Mouse (Mus musculus): ENCODE results near the gene Fxyd1. TPM values are rescaled to one million over a fixed set of nuclear protein-coding genes. Genes with fewer than 3 reads are reported as not detected.

Gene Fxyd1
- polyA plus RNA-seq, 1 experiment: 330 TPM

DNA sequence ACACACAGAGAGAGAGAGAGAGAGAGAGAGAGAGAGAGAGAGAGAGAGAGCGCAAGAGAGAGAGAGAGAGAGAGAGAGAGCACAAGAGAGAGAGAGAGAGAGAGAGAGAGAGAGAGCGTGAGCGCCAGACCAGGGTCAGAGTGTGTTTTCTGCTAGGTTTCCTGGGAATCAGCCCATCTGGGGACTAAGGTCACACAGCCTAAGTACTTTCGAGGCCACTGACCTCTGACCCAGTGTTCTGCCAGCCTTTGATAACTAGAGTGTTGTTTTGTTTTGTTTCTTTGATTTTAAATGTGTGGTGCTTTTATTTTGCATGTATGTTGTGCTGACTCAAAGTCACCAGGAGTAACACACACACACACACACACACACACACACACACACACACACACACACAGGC lies 1.1 kb downstream of the Fxyd1 start:
- TF ChIP-seq POLR2A (IDR thresholded peaks at IDR 0.05; ENCODE audit: borderline replicate concordance, extremely low read depth, low read depth, low read length) (no peak), CTCF (IDR thresholded peaks at IDR 0.05; ENCODE audit: insufficient read depth, low read length) (no peak)
- WGBS: 56% methylated on average over 3 of the region's 4 CpGs
- no peak for DNase-seq
- H3K4me3 ChIP-seq (replicated peaks; ENCODE audit: extremely low read depth, low read depth, low read length): no peak overlapping the region
- peaks cover 3% of the 10 kb centered on the region for H3K4me1 ChIP-seq (ENCODE audit: control insufficient read depth, insufficient read depth, low read length)

DNA sequence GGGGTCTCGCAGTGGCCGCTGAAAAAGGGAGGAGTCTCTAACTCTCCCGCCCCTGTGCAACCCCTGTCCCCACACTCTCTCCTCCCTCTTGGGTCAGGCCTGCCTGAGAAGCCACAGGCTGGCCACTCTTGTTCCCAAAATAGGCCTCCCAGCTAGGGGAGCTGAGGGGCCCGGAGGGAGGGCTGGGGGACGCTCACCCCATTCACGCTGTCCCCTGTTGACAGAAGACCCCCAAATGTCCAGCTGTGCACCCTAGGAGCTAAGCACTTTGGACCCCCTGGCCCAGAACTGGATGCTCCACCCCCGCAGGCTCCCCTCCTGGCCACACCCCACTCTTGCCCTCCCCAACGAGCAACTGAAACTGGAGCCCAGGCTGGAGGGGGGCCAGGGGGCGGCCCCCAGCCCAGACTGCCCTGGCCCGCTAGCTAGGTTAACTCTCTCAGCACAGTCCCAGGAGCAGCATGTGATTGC lies 1.6 kb downstream of the Fxyd1 start:
- WGBS: 28% methylated on average over 10 of the region's 10 CpGs
- H3K4me3 ChIP-seq (replicated peaks; ENCODE audit: extremely low read depth, low read depth, low read length): peak overlapping the region; percentile 60
- peak; percentile 61; the same call in 1 of the 2 replicates for TF ChIP-seq POLR2A (IDR thresholded peaks at IDR 0.05; ENCODE audit: borderline replicate concordance, extremely low read depth, low read depth, low read length)
- no peak for TF ChIP-seq CTCF (IDR thresholded peaks at IDR 0.05; ENCODE audit: insufficient read depth, low read length)
- DNase-seq: peak; percentile 35
- peaks cover 3% of the 10 kb centered on the region for H3K4me1 ChIP-seq (ENCODE audit: control insufficient read depth, insufficient read depth, low read length)

DNA sequence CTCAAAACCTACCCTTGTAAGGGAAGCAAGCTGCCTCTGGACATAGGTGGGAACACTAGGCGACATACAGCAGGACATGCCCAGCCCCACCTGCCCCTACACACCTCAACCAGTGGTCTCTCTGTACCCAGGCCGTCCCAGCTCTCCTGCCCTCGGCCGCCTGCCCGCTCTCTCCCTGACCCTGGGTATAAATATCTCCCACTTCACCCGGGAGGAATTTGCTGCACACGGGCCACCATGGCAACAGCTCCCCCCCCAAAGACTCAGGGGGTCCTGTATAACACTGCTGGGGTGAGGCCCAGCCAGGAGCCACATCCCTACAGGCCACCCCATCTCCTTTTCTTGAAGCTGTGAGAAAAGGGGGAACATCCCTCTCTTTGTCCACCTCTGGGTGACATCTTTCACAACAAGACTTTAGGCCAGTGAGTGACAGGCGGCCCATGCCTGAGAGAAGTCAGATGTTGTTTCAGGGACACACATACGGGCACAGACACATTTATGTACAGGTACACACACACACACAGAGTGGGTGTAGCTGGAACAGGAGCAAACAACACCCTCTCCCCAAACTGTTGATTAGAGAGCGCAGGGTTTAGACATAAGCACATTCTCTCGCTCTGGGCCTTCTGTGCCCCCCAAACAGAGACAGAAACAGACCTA lies 2.2 kb downstream of the Fxyd1 start:
- TF ChIP-seq CTCF (IDR thresholded peaks at IDR 0.05; ENCODE audit: insufficient read depth, low read length) (no peak), POLR2A (IDR thresholded peaks at IDR 0.05; ENCODE audit: borderline replicate concordance, extremely low read depth, low read depth, low read length) (peak; percentile 28; the same call in 1 of the 2 replicates)
- DNase-seq: no peak
- H3K4me3 ChIP-seq (replicated peaks; ENCODE audit: extremely low read depth, low read depth, low read length): peak overlapping the region; percentile 60
- peaks cover 3% of the 10 kb centered on the region for H3K4me1 ChIP-seq (ENCODE audit: control insufficient read depth, insufficient read depth, low read length)
- WGBS: 49% methylated on average over 11 of the region's 11 CpGs

DNA sequence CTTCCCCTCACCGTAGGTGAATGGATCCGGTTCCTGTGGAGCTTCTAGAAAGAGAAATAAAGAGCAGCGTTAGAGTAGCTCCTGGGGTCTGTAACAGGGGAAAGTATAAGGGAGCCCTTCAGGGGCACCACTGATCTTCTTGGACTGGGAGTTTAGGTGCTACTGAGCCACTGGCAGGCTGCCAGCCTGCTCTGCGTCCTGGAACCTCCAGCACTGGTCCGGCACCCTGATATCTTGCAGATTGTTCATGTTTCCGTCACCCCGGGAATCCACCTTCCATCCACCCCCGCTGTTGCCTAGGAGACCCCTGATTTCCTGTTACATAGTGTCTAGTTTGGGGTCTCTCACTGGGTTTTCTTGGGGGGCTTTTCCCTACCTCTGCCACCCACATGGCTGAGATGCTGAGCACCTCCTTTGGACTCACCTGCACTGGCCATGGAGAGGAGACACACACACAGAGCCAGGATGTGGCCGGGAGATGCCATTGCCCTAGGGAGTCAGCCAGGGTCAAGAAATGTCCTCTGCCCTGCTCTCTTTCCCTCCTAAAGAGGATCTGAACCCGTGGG lies 3.0 kb downstream of the Fxyd1 start:
- WGBS: 31% methylated on average over 10 of the region's 10 CpGs

DNA sequence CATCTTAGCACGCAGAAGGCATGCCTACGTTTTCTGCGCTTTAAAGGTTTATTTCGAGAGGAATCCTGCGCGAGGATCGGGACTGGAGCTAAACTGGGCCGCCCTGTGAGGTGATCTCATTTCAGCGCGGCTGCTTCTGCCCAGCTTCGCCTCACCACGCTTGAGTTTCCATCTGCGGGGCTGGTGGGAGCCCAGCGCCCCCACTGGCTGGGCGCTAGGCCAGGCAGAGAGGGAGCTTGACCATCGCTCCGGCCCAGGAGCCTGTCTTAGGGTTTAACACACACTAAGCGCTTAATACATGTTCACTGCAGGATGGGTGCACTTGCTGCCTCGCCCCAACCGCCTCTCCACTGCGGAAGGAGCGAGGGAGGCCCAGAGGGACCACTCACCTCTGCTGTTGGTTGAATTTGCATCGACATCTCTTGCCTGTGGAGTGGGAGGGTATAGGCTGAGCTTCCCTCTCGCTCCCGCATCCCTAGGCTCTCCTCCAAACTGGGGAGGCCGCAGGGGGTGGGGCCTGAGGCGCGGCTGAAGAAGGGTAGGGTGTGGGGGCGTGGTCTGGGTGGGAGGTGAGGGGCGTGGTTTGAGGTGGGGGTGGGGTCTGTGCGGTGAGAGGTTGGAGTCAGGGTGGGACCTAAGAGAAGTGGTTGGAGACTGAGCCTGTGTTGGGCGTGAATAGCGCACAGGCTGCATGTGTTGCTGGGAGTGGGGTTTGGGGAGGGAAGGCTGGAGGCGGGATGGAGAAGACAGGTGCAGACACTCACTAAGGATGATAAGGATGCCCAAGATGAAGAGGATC lies 4.2 kb downstream of the Fxyd1 start:
- Histone ChIP-seq H3K4me3 (replicated peaks; ENCODE audit: extremely low read depth, low read depth, low read length) (no peak overlapping the region), H3K4me1 (ENCODE audit: control insufficient read depth, insufficient read depth, low read length) (peaks cover 3% of the 10 kb centered on the region)
- no peak for TF ChIP-seq CTCF (IDR thresholded peaks at IDR 0.05; ENCODE audit: insufficient read depth, low read length)
- TF ChIP-seq POLR2A (IDR thresholded peaks at IDR 0.05; ENCODE audit: borderline replicate concordance, extremely low read depth, low read depth, low read length): 0 out of 2 replicates have a peak, but pooled peaks have one; percentile 11
- DNase-seq: no peak
- WGBS: 19% methylated on average over 34 of the region's 34 CpGs

More for the DNA sequence above, 3.0 kb downstream of the Fxyd1 start:
- H3K4me3 ChIP-seq (replicated peaks; ENCODE audit: extremely low read depth, low read depth, low read length): peak overlapping the region; percentile 60
- no peak for DNase-seq
- peaks cover 3% of the 10 kb centered on the region for H3K4me1 ChIP-seq (ENCODE audit: control insufficient read depth, insufficient read depth, low read length)
- TF ChIP-seq CTCF (IDR thresholded peaks at IDR 0.05; ENCODE audit: insufficient read depth, low read length): no peak
- no peak for TF ChIP-seq POLR2A (IDR thresholded peaks at IDR 0.05; ENCODE audit: borderline replicate concordance, extremely low read depth, low read depth, low read length)

DNA sequence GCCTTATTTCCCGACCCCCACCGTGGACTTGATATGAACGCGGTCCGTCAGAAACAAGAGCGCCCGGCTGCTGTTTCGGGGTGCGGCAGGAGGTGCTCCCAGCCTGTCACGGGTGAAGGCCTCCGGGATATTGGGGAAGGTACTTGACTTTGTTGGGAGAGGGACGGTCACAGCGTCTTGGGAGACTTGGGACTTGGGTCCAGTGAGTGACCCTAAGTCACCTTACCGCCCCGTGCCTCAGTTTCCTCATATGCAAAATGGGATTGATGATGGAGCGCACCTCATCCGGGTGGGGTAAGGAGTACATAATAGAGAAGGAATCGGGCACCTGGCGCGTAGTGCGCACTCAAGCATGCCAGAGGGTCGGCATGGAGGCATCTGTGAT lies 4.8 kb downstream of the Fxyd1 start:
- 18% methylated on average over 22 of the region's 22 CpGs for WGBS
- H3K4me3 ChIP-seq (replicated peaks; ENCODE audit: extremely low read depth, low read depth, low read length): no peak overlapping the region

DNA sequence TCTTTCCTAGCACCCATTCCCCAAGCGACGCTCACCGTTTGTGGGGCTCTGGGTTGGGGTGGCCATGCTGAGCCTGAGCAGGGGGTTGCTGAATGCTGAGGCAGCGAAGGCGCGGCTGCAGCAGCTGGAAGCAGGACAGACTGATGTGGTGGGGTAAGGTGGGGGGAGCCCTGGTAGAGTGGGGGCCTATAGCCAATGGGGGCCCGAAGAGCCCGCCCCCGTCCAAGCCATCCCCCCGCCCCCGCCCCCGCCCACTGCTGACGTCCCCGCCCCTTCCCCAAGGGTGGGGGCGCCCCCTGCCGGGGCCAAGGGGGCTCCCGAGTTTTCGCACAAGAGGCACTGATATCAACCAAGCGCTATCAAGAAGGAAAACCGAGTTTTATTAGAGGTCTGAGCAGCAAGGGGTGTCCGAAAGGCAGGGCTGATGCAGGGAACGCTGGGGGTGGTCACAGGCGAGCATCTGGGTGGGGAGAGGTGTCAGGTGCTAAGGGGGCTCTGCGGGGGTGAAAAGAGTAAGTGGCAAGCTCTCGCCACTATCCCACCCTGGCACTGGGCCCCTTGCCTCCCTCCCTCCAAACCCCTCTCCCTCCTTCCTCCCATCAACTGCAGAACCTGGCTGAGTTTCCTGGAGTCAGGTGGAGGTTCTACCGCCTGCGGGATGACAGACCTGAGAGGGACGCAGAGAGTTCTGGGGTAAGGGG lies 5.5 kb downstream of the Fxyd1 start, which contains the start of gene Fxyd7:
Fxyd7 (minus strand) TSS at position 147 of the 701 bp plus-strand sequence.
- WGBS: 15% methylated on average over 28 of the region's 28 CpGs
- peaks cover 3% of the 10 kb centered on the region for H3K4me1 ChIP-seq (ENCODE audit: control insufficient read depth, insufficient read depth, low read length)
- no peak within 1 kb of the TSS for H3K4me3 ChIP-seq (replicated peaks; ENCODE audit: extremely low read depth, low read depth, low read length)
- no peak for DNase-seq
- TF ChIP-seq CTCF (IDR thresholded peaks at IDR 0.05; ENCODE audit: insufficient read depth, low read length) (no peak), POLR2A (IDR thresholded peaks at IDR 0.05; ENCODE audit: borderline replicate concordance, extremely low read depth, low read depth, low read length) (no peak)

More for the DNA sequence above, 4.8 kb downstream of the Fxyd1 start:
- no peak for DNase-seq
- H3K4me1 ChIP-seq (ENCODE audit: control insufficient read depth, insufficient read depth, low read length): peaks cover 3% of the 10 kb centered on the region
- TF ChIP-seq CTCF (IDR thresholded peaks at IDR 0.05; ENCODE audit: insufficient read depth, low read length): no peak
- TF ChIP-seq POLR2A (IDR thresholded peaks at IDR 0.05; ENCODE audit: borderline replicate concordance, extremely low read depth, low read depth, low read length): no peak

DNA sequence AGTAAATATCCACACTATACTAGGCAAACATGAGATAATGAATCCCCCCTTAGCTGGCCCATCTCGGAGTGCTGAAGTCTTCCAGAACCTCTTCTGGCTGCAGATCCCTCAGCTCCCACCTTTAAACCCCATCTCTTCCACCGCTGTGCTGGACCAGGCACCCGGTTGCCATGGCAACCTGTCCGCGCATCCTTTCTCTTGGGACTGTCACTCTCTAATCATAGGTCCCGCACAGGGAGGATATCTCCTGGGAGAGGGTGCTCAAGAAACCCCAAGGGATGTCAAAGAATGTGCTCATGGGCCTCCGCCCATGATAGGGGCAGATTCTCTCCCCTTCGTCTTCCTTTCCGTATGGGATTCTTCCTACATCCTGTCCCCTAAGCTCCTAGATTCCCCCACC lies 6.1 kb downstream of the Fxyd1 start:
- Histone ChIP-seq H3K4me1 (ENCODE audit: control insufficient read depth, insufficient read depth, low read length) (peaks cover 3% of the 10 kb centered on the region), H3K4me3 (replicated peaks; ENCODE audit: extremely low read depth, low read depth, low read length) (no peak overlapping the region)
- DNase-seq: no peak
- 12% methylated on average over 9 of the region's 9 CpGs for WGBS
- no peak for TF ChIP-seq CTCF (IDR thresholded peaks at IDR 0.05; ENCODE audit: insufficient read depth, low read length)
- TF ChIP-seq POLR2A (IDR thresholded peaks at IDR 0.05; ENCODE audit: borderline replicate concordance, extremely low read depth, low read depth, low read length): no peak

DNA sequence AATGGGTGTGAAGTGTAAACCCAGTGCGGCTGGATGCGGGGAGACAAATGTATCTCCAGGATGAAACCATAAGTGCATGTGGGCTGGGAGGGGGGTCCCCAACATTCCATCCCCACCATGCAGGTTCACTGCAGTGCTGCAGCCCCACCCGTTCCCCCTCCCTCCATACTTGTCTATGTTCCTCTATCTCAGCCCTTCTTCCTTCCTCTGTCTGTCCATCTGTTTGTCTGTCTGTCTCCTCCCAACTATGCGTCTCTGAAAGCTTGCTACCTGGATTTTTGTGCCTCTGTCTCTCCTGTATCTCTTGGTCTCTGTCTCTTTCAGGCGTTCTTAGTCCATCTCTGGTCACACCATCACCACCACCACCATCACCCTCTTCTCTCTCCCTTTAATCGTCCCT lies 6.5 kb downstream of the Fxyd1 start:
- TF ChIP-seq POLR2A (IDR thresholded peaks at IDR 0.05; ENCODE audit: borderline replicate concordance, extremely low read depth, low read depth, low read length) (no peak), CTCF (IDR thresholded peaks at IDR 0.05; ENCODE audit: insufficient read depth, low read length) (no peak)
- no peak for DNase-seq
- WGBS: 20% methylated on average over 6 of the region's 6 CpGs
- peaks cover 3% of the 10 kb centered on the region for H3K4me1 ChIP-seq (ENCODE audit: control insufficient read depth, insufficient read depth, low read length)
- no peak overlapping the region for H3K4me3 ChIP-seq (replicated peaks; ENCODE audit: extremely low read depth, low read depth, low read length)

All from lung, adult 2 months (tissue).